Mouse (Mus musculus) embryo, embryonic 11 days (tissue): ENCODE results near the gene Gcnt4.
A peak's percentile ranks its signal among the peaks of the same experiment; 100 is the strongest.

Experiments used
- DNase-seq: peaks from one replicate; pipeline ENCODE4 v3.0.0-alpha.2; 2015

Gene Gcnt4

DNA sequence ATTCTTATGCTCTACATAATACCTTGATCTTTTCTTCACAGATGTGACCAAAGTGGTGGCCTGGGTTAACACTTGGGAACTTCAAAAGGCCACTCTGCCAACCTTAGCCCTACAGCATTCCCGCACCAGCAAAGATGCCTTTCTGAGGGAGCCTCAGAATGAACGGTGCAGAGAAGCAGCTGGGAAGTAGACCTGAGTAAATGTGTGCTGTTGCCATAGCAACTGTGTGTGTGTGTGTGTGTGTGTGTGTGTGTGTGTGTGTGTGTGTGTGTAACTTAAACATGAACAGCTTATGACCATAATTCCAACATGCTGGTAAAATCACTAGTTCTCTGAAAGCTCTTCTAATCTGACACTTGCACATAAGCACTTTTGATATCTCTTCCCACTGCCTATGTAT is 27.4 kb downstream of the Gcnt4 start:
- no peak for DNase-seq

- no peak for DNase-seq
Observed at GRCm38 (mm10) chr13:96956466-96956865, 32.0 kb downstream of the Gcnt4 start.

- DNase-seq, result no peak
Observed at GRCm38 (mm10) chr13:96960019-96960418, 35.5 kb downstream of the Gcnt4 start.

DNA sequence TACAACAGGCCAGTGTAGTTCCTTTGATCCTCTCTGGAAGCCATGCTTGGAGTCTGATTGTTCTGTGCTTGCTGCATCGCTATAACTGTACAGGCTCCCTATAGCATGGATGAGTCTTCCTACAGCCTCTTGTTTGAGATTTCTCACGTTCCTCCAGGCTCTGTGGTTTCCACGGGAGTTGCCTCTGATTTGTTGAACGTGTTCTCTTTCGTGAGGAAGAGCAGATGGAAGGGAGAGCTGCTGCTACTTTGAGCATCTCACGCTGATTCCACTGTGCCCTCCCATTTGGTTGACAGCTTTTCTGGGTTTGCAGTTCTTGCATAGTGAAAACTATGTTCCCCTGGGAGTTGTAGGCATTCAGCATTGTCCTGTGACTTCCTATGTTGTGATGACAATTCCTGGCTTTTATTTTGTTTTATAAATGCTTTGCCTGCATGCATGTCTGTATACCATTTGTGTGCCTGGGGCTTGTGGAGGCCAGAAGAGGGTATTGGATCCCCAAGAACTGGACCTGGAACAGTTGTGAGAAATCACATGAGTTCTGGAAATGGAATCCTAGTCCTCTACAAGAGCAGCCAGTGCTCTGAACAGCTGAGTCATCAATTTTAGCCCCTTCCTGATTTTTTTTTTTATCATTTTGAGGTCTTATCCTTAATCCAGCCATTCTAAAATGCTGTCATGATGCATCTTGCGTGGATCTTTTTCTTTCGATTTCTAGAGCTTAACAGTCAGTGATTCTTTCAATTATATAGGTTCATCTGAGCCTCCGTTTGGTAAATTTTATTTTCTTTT is 37.1 kb downstream of the Gcnt4 start:
- DNase-seq, result no peak

- DNase-seq, result no peak
Observed at GRCm38 (mm10) chr13:96962801-96963200, 38.3 kb downstream of the Gcnt4 start.

DNA sequence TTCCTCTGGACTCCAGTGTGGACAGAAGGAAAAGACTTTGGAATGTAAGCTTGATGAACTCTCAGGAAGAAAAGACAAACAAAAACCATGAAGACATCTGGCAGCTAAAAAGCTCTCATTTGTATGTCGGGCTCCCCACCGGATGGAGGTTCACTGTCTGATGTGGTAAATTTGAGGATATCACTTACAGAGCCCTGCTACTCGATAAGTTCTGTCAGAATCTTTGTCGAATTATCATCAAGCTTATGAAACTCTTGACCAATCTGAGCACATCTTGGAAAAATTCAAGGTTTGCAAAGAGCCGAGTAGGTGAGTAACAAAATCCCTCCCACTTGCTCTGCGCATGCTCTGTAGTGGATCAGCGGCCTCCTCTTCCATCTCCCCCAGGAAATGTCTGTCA is 40.5 kb downstream of the Gcnt4 start:
- no peak for DNase-seq

GRCm38 (mm10) chr13:96966210-96967089 is 42.0 kb downstream of the Gcnt4 start:
- no peak for DNase-seq

- no peak for DNase-seq
Observed at GRCm38 (mm10) chr13:96967091-96967490, 42.6 kb downstream of the Gcnt4 start.

- no peak for DNase-seq
Observed at GRCm38 (mm10) chr13:96967822-96968221, 43.3 kb downstream of the Gcnt4 start.

DNA sequence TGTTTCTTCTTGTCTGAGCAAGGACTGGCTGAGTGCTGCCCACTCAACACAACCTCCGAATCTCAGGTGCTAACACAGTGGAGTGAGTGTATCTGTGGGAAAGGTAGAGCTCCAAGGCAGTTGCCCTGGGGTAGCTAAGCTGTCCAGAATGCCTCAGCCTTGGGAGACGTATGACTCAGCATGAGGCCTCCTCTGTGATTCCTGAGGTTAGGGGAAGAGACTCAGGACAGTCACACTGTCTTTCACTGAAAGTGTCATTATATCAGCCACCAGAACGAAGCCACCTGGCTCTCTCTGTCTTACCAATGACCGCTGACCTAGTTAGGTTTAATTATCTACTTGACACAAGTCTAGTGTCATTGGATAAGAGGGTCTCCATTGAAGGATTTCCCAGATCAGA is 46.6 kb downstream of the Gcnt4 start:
- no peak for DNase-seq

- peak; percentile 13 for DNase-seq
Observed at GRCm38 (mm10) chr13:96971861-96972282, 47.4 kb downstream of the Gcnt4 start.

DNA sequence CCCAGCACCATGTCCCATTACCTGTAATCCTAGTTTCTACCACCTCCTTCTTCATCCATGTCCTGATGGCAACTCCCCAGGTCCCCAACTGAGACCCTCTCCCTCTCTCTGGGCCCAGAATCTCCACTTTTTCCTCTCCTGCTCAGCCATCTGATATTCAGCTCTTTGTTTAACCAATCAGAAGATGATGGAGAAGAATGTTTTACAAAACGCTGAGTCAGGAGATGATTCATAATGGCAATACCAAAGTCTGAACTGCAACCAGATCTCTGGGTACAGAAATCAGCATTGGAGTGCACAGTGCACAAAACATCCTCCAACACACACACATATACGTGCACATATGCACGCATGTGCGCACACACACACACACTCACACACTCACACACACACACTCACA is 48.8 kb downstream of the Gcnt4 start:
- DNase-seq, result no peak

GRCm38 (mm10) chr13:96976986-96977595 is 52.6 kb downstream of the Gcnt4 start:
- no peak for DNase-seq

GRCm38 (mm10) chr13:96980561-96980960 is 56.1 kb downstream of the Gcnt4 start:
- no peak for DNase-seq

- DNase-seq, result peak; percentile 20
Observed at GRCm38 (mm10) chr13:96983251-96984126, 59.0 kb downstream of the Gcnt4 start.

DNA sequence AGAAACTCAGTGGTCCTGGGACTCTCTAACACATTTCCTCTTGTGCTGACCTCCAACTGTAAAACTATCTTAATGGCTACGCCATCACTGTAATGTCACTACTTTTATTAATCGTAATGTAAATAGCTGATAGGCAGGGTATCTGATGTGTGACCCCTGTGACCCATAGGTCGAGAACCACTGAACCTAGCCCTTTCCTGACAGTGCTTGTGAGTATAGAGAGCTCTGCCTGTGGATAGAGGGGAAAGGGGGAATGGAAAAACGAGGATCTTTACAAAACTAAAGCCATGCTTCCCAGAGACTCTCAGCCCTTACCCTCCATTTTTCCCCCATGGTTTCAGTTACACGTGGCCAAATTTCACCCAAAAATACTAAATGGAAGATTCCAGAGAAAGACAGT is 60.2 kb downstream of the Gcnt4 start:
- no peak for DNase-seq

DNA sequence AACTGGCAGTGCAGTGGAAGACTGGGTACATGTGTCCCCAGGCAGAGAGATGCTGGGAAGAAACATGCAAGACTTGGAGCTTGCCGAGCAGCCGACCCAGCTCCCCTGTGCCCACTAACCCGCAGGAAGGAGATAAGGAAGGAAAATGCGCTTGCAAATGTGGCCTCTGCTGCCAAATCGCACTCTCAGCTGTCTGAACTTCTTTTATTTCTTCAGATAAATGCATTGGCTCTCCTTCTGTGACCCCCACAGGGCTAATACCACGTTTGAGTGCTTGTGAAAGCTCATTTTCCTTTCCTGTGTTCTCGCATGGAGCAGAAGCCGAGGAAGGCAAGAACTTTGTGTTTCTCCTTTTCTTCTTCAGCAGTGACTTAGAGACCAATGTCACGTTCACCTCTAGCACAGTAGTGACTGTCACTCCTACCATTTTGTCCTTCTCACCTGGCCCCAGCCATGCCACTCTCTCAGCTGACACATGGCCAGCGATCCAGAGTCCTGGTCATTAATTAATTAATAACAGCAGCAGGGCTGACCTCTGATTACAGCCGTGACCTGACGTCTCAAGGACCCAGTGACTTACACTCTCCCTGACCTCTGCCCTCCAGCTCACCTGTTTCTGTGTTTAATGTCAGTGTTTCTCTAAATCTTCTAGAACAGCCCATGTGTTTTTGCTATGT is 61.2 kb downstream of the Gcnt4 start:
- no peak for DNase-seq

GRCm38 (mm10) chr13:96989129-96989528 is 64.6 kb downstream of the Gcnt4 start:
- no peak for DNase-seq

DNA sequence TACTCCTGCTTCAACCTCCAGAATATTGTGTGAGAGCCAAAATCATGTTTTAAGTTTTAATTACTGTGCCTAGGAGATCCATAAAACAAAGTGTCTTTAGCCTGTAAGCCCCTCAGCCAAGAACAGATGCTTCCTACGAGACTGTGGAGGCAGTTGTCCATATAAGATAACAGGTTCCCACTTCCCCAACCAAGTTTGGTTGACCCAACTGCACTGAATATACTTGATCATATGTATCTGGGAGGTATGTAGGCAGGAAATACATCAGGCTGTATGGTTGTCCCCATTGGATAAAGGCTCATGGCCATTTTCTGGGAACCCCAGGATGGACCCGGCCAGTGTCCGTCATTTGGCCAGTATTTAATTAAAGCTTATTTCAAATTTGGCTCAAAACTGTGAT is 65.6 kb downstream of the Gcnt4 start:
- DNase-seq, result no peak

DNA sequence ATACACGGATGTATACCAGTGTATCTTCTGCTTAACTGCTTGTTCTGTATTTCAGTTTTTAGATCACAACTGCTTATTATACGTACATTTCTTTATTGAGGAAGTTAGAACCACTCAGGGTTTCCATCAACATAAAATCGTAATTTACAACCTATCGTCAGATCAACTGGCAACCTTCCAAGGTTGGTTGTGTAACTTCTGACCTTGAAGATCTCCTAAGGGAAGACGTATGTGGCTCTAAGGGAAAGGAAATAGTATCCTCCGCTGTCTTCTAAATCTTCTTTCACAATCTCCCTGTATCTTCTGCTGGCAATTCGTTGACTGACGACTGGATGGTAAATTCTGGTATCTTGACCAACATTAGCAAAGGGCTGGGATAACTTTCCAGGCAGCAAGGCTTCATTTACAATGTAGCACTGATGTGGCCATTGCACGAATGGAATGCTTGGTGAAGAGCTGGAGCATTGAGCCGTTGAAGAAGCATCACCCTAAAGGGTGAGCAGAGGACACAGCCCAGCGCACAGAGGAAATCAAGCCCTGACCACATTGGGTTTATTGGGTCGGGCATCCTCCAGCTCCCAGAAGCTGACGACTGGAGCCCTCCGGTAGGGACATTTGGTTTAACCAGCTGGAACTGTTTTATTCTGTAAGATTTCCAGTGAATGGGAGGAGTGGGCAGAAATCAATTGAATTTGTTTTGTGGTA is 66.2 kb downstream of the Gcnt4 start:
- no peak for DNase-seq

GRCm38 (mm10) chr13:96993291-96993989 is 69.0 kb downstream of the Gcnt4 start:
- peak; percentile 29 for DNase-seq
